Mouse (Mus musculus): ENCODE measurements around the gene Akap10.

DNA sequence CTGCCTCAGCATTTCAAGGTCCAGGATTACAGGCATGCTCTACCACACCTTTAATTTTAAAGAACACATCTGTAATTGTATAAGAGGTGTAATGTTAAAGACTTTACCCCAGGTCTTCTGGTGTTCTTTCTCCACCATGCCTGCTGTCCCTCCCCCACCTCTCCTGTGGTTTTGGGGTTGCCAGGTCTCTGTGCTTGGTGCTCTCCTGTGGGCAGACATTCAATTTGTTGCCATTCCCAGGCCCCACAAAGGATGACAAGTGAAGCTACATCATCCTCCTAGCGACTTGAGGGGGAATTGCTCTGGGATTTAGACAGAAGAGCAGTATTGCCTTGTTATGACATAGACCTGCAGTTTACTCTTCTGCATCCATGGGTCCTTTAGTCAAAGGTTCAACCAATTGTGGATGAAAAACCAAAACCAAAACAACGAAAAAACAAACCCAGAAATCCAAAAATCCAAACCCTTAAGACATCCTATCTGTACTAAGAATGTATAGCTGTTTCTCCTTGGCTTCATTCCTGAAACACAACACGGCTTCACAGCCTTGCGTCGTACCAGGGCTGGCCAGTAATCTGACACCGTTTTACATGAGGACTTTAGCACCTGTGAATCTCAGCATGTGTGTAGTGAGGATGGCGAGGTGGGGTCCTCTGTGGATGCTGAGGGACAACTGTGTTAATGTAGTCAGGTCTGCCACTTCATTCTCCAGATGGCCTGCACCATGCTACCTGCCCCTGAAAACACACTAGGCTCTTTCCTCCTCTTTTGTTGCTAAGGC lies 41.6 kb upstream of the Akap10 start:
- TF ChIP-seq CTCF (IDR thresholded peaks at IDR 0.05; ENCODE audit: low read depth, low read length) (no peak), POLR2A (IDR thresholded peaks at IDR 0.05; ENCODE audit: borderline replicate concordance, low read depth, low read length) (no peak)

Measured in bone marrow macrophage, adult 2 months (primary cell).